Mouse (Mus musculus): ENCODE measurements at regions not wholly inside any gene's neighbourhood (a gene's known extent, or its start where the extent isn't known, plus 50 kb on each side); places are given as distances from the start of the nearest gene placed in this dataset.

DNA sequence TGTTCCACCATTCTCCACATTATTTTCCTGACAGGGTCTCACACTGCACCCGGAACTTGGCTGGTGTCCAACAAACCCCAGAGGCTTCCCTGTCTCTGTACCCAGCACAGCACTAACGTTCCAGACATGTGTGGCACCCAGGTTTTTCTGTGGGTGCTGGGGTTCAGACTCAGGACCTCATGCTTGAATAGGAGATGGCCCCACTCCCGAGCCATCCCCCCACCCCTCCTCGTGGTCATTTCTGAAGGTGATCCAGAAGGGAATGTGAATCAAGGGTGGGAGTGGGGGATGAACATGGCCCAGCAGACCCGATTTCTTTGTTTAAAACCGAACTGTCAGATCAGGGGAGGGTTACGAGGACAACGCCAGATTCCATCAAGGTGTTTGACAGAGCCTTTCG, 245.6 kb downstream of the Tbc1d1 start:
- Histone ChIP-seq H3K4me3 (replicated peaks in 1 of 3; ENCODE audit: low read depth in 2 of 3, low read length in 2 of 3, poor library complexity in 1 of 3) (no peak overlapping the region), H3K36me3 (replicated peaks in 1 of 2; ENCODE audit: control insufficient read depth in 1 of 2, insufficient read depth in 1 of 2, low read length in 1 of 2) (no peaks in the 10 kb centered on the region), H3K4me1 (ENCODE audit: control insufficient read depth in 1 of 2, insufficient read depth in 2 of 2) (peaks cover 5 to 7% of the 10 kb centered on the region in 2 experiments), H3K27ac (ENCODE audit: insufficient read depth, low read depth) (no peak overlapping the region), H3K27me3 (replicated peaks) (no peaks in the 10 kb centered on the region), H3K9me3 (replicated peaks; ENCODE audit: low read length) (no peaks in the 10 kb centered on the region), H3K4me2 (ENCODE audit: insufficient read depth, low read depth, poor library complexity, severe bottlenecking) (no peak overlapping the region), H3K79me2 (replicated peaks; ENCODE audit: control insufficient read depth, extremely low read depth, insufficient read depth, poor library complexity, severe bottlenecking) (no peaks in the 10 kb centered on the region), H3K9ac (ENCODE audit: insufficient read depth, low read depth) (no peak overlapping the region)
- no peak for DNase-seq (ENCODE audit: extremely low read depth)
- in situ Hi-C loops (cut with MboI; ENCODE audit: low pct_ligation_motif_present, low pct_unique_long_range_greater_than_20kb, low sequenced_read_pairs) = no loop called here
- dilution Hi-C loops (cut with MboI; ENCODE audit: extremely low pct_ligation_motif_present, extremely low pct_unique_long_range_greater_than_20kb, low sequenced_read_pairs) = no loop called here
- TF ChIP-seq MAX (IDR thresholded peaks at IDR 0.05; ENCODE audit: low read length) = no peak
- no peak for TF ChIP-seq IRF4 (IDR thresholded peaks at IDR 0.05; ENCODE audit: low read depth, low read length)
- TF ChIP-seq CTCF (conservative IDR thresholded peaks at IDR 0.05 in 1 of 2, IDR thresholded peaks at IDR 0.05 in 1 of 2; ENCODE audit: low read depth in 2 of 2, low read length in 2 of 2) = no peak
- no peak for TF ChIP-seq GABPA (IDR thresholded peaks at IDR 0.05; ENCODE audit: insufficient replicate concordance, low read depth, low read length)

DNA sequence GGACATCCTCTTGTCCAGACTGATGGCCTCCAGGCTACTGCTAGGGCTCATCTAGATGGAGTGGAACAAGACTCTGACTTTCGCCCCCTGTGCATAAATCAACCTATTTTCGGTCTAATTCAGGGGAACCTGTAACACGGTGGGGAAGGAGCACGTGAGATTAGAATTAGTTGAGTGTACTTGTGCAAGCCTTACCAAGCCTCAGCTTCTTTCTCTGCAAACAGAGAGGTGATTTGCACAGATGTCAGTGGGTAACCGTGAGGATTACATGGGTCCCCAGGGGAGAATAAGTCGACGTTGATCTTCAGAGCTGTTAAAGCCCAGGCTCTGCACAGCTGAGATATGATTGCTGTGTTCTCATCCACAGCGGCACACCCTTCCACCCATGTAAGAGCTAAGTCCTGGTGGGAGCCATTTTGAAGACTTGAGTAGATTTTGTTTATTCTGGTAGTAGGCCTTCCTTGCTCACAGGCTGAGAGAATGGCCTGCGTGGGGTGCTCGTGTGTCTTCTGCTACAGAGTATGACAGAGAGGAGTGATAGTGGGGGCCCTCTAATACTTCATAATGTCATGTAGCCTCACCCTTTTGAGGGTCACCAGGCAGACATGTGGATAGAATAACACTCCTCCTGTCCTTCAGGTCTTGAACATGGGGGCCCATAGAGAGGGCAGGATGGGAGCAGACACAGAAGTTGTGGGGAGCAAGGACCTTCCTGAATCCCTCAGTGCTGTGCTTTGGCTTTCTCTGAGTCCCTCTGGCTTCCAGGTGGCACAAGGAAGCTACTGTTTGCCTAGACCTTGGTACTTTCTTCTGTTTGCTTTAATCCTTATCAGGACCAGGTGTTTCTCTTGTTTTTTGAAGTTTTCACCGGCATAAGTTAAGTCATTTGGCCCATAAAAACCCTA, 247.2 kb downstream of the Tbc1d1 start:
- Histone ChIP-seq H3K9ac (ENCODE audit: insufficient read depth, low read depth) (no peak overlapping the region), H3K79me2 (replicated peaks; ENCODE audit: control insufficient read depth, extremely low read depth, insufficient read depth, poor library complexity, severe bottlenecking) (no peaks in the 10 kb centered on the region), H3K27ac (ENCODE audit: insufficient read depth, low read depth) (no peak overlapping the region), H3K9me3 (replicated peaks; ENCODE audit: low read length) (no peaks in the 10 kb centered on the region), H3K27me3 (replicated peaks) (no peaks in the 10 kb centered on the region), H3K36me3 (replicated peaks in 1 of 2; ENCODE audit: control insufficient read depth in 1 of 2, insufficient read depth in 1 of 2, low read length in 1 of 2) (no peaks in the 10 kb centered on the region), H3K4me1 (ENCODE audit: control insufficient read depth in 1 of 2, insufficient read depth in 2 of 2) (peaks cover 5 to 7% of the 10 kb centered on the region in 2 experiments), H3K4me2 (ENCODE audit: insufficient read depth, low read depth, poor library complexity, severe bottlenecking) (no peak overlapping the region), H3K4me3 (replicated peaks in 1 of 3; ENCODE audit: low read depth in 2 of 3, low read length in 2 of 3, poor library complexity in 1 of 3) (no peak overlapping the region)
- dilution Hi-C loops (cut with MboI; ENCODE audit: extremely low pct_ligation_motif_present, extremely low pct_unique_long_range_greater_than_20kb, low sequenced_read_pairs) = no loop called here
- TF ChIP-seq JUND (conservative IDR thresholded peaks at IDR 0.05; ENCODE audit: low read depth, low read length) (no peak), POLR2AphosphoS2 (IDR thresholded peaks at IDR 0.05; ENCODE audit: low read depth, low read length) (no peak), ZC3H11A (IDR thresholded peaks at IDR 0.05; ENCODE audit: low read depth, low read length) (no peak), MAFK (IDR thresholded peaks at IDR 0.05; ENCODE audit: insufficient replicate concordance, low read length) (no peak), MAZ (IDR thresholded peaks at IDR 0.05; ENCODE audit: low read depth, low read length) (no peak), UBTF (IDR thresholded peaks at IDR 0.05; ENCODE audit: low read depth, low read length) (no peak), ZNF384 (IDR thresholded peaks at IDR 0.05; ENCODE audit: low read depth, low read length) (no peak), USF1 (IDR thresholded peaks at IDR 0.05; ENCODE audit: low read depth, low read length) (no peak), IRF4 (IDR thresholded peaks at IDR 0.05; ENCODE audit: low read depth, low read length) (no peak), TCF12 (IDR thresholded peaks at IDR 0.05; ENCODE audit: low read depth, low read length) (no peak), KAT2A (IDR thresholded peaks at IDR 0.05; ENCODE audit: insufficient replicate concordance, low read length) (no peak), SMC3 (IDR thresholded peaks at IDR 0.05; ENCODE audit: low read depth, low read length) (no peak), ETS1 (conservative IDR thresholded peaks at IDR 0.05; ENCODE audit: low read depth, low read length) (no peak)
- DNase-seq (ENCODE audit: extremely low read depth) = no peak
- in situ Hi-C loops (cut with MboI; ENCODE audit: low pct_ligation_motif_present, low pct_unique_long_range_greater_than_20kb, low sequenced_read_pairs) = no loop called here

All from CH12.LX (cell line).